Mouse (Mus musculus) spleen, postnatal 4 days (tissue): Measurements from ENCODE around the gene Map2k5.

ENCODE experiments used
- DNase-seq, 2 experiments: peaks; one replicate each; pipeline ENCODE4 v3.0.0; 2022; ENCODE audit warnings: low spot score in 2 of 2

Map2k5 gene

GRCm38 (mm10) chr9:63146126-63146855 lies 231.4 kb downstream of the Map2k5 start:
- DNase-seq = no peak

- no peak for DNase-seq
These were observed 232.2 kb downstream of the Map2k5 start for GRCm38 (mm10) chr9:63145249-63146125.

GRCm38 (mm10) chr9:63144502-63145248 lies 233.0 kb downstream of the Map2k5 start:
- DNase-seq = no peak

GRCm38 (mm10) chr9:63143641-63144501 lies 233.8 kb downstream of the Map2k5 start:
- no peak for DNase-seq

GRCm38 (mm10) chr9:63143227-63143626 lies 234.5 kb downstream of the Map2k5 start:
- no peak for DNase-seq

GRCm38 (mm10) chr9:63142335-63143036 lies 235.2 kb downstream of the Map2k5 start:
- DNase-seq = no peak

GRCm38 (mm10) chr9:63141641-63142334 lies 235.9 kb downstream of the Map2k5 start:
- no peak for DNase-seq

- no peak for DNase-seq
These were observed 237.5 kb downstream of the Map2k5 start for GRCm38 (mm10) chr9:63140211-63140610.

GRCm38 (mm10) chr9:63139661-63140060 lies 238.0 kb downstream of the Map2k5 start:
- DNase-seq = no peak

GRCm38 (mm10) chr9:63138481-63138967 lies 239.2 kb downstream of the Map2k5 start:
- DNase-seq = no peak

- DNase-seq = no peak
These were observed 240.1 kb downstream of the Map2k5 start for GRCm38 (mm10) chr9:63137615-63137915.

GRCm38 (mm10) chr9:63136756-63137614 lies 240.7 kb downstream of the Map2k5 start:
- DNase-seq = no peak

GRCm38 (mm10) chr9:63136241-63136640 lies 241.5 kb downstream of the Map2k5 start:
- no peak for DNase-seq

GRCm38 (mm10) chr9:63135801-63136200 lies 241.9 kb downstream of the Map2k5 start:
- peak in 1 of 2 experiments; percentile 72 for DNase-seq

GRCm38 (mm10) chr9:63135356-63135755 lies 242.3 kb downstream of the Map2k5 start:
- no peak for DNase-seq

GRCm38 (mm10) chr9:63133659-63134058 lies 244.0 kb downstream of the Map2k5 start:
- DNase-seq = no peak

GRCm38 (mm10) chr9:63132673-63133601 lies 244.8 kb downstream of the Map2k5 start:
- peak; percentile 83 to 88 for DNase-seq
